Mouse (Mus musculus): Measurements from ENCODE around the gene Zscan29.
"Not testable (repeated sequence)": the region's sequence is repeated elsewhere in the genome, so short reads cannot be mapped to it uniquely, and the experiment has no call there.

Zscan29 gene

GRCm38 (mm10) chr2:121137371-121137770 is 33.6 kb downstream of the Zscan29 start:
- DNase-seq (ENCODE audit: low spot score in 2 of 2) = no peak

- DNase-seq (ENCODE audit: low spot score in 2 of 2) = no peak
Measured at GRCm38 (mm10) chr2:121132822-121133221, 38.1 kb downstream of the Zscan29 start.

- DNase-seq (ENCODE audit: low spot score in 2 of 2) = no peak
Measured at GRCm38 (mm10) chr2:121128865-121129620, 41.9 kb downstream of the Zscan29 start.

GRCm38 (mm10) chr2:121127536-121127935 is 43.4 kb downstream of the Zscan29 start:
- no peak for DNase-seq (ENCODE audit: low spot score in 2 of 2)

GRCm38 (mm10) chr2:121126302-121126701 is 44.6 kb downstream of the Zscan29 start:
- DNase-seq (ENCODE audit: low spot score in 2 of 2) = not testable (repeated sequence)

GRCm38 (mm10) chr2:121119260-121119659 is 51.7 kb downstream of the Zscan29 start:
- no peak for DNase-seq (ENCODE audit: low spot score in 2 of 2)

- no peak for DNase-seq (ENCODE audit: low spot score in 2 of 2)
Measured at GRCm38 (mm10) chr2:121115418-121115817, 55.5 kb downstream of the Zscan29 start.

GRCm38 (mm10) chr2:121109695-121110094 is 61.2 kb downstream of the Zscan29 start, which contains the start of gene Tgm7:
Gene Tgm7, minus strand, starts transcription at chr2:121109795.
- no peak for DNase-seq (ENCODE audit: low spot score in 2 of 2)

Measured in natural killer cell, adult 2 months (primary cell).